Mouse (Mus musculus) heart, adult 2 months (tissue): ENCODE data around the gene Kif13a. TPM values are rescaled to one million over a fixed set of nuclear protein-coding genes. Genes with fewer than 3 reads are reported as not detected.

Experiments
- DNase-seq, 2 experiments: peaks; one replicate each; pipeline ENCODE4 v3.0.0; 2021
- H3K27ac ChIP-seq: fragments of 200-600 bp; 2 replicates; pipeline ENCODE4 v1.8.1; 2022
- H3K27me3 ChIP-seq: fragments of 200-500 bp; 2 replicates; pipeline ENCODE4 v1.6.1; 2012; ENCODE audit warnings: mild to moderate bottlenecking, low read length, inconsistent platforms, mixed read lengths; ENCODE audit not compliant: control insufficient read depth, insufficient read depth
- H3K36me3 ChIP-seq: fragments of 200-500 bp; 2 replicates; pipeline ENCODE4 v1.6.1; 2012; ENCODE audit warnings: low read length, inconsistent platforms; ENCODE audit not compliant: control insufficient read depth, insufficient read depth
- H3K4me1 ChIP-seq: fragments of 200-500 bp; 2 replicates; pipeline ENCODE4 v1.6.1; 2011; ENCODE audit warnings: low read length; ENCODE audit not compliant: control insufficient read depth, insufficient read depth
- H3K4me3 ChIP-seq: fragments of 200-600 bp; 2 replicates; pipeline ENCODE4 v1.8.1; 2022
- H3K79me2 ChIP-seq: fragments of 200-500 bp; replicated peaks from 2 replicates; pipeline ENCODE4 v1.6.1; 2012; ENCODE audit warnings: mild to moderate bottlenecking, inconsistent platforms, low read length, moderate library complexity, mixed read lengths; ENCODE audit not compliant: control insufficient read depth, insufficient read depth
- H3K9ac ChIP-seq: fragments of 200-500 bp; 2 replicates; pipeline ENCODE4 v1.6.1; 2012; ENCODE audit warnings: low read depth, mild to moderate bottlenecking, control low read depth, inconsistent platforms, low read length, mixed read lengths
- CTCF ChIP-seq: fragments of 200-600 bp; IDR thresholded peaks from 2 replicates; pipeline ENCODE4 v1.8.1; 2022; ENCODE audit warnings: antibody characterized with exemption, mild to moderate bottlenecking, moderate library complexity
- EP300 ChIP-seq: fragments of 200-500 bp; IDR thresholded peaks from 2 replicates; pipeline ENCODE4 v1.6.1; 2011; ENCODE audit warnings: low read depth, low read length, control low read depth; ENCODE audit not compliant: insufficient read depth
- POLR2A ChIP-seq: fragments of 200-500 bp; IDR thresholded peaks from 2 replicates; pipeline ENCODE4 v1.6.1; 2011; ENCODE audit warnings: mild to moderate bottlenecking, low read depth, low read length, control low read depth; ENCODE audit not compliant: insufficient read depth
- WGBS: fragments of 180-500 bp; shearing (Covaris S2); methylation state at CpG from one replicate; pipeline ENCODE4 v1.1.7; 2018; 5-methylcytosine and 5-hydroxymethylcytosine counted together
- intact Hi-C: fragments of 180-260 bp; cut with DNase I; formaldehyde crosslinking; loops from one replicate; pipeline ENCODE4 v1.15.1; 2025
- polyA plus RNA-seq: library from polyadenylated mRNA; depleted of rRNA; stranded (reverse); fragments of >200 nt; gene quantifications from 2 replicates; pipeline ENCODE4 v1.2.3, GENCODE M21; 2012
- total RNA-seq, 2 experiments: library from RNA; stranded (reverse); gene quantifications; 2 replicates each; pipeline ENCODE4 v1.2.3; 2021

Kif13a gene
- total and polyA plus RNA-seq, 3 experiments: 49.8 to 113 (median 108) TPM

GRCm38 (mm10) chr13:46724371-46724770, 205.3 kb downstream of the Kif13a start:
- Histone ChIP-seq H3K36me3 (peaks cover 14% of the 10 kb centered on the region), H3K4me1 (peaks cover 7% of the 10 kb centered on the region), H3K27me3 (no peaks in the 10 kb centered on the region), H3K27ac (no peak overlapping the region), H3K79me2 (0 out of 2 replicates have a peak, but pooled peaks cover 6% of the 10 kb centered on the region), H3K9ac (no peak overlapping the region), H3K4me3 (no peak overlapping the region)
- no peak for DNase-seq
- TF ChIP-seq CTCF (peak; percentile 51), EP300 (no peak), POLR2A (no peak)
- intact Hi-C loops: loop anchor here (10.0 kb wide), 1 partner anchor 320 kb away; the partner anchor contains the start of genes Kdm1b and Tpmt

- TF ChIP-seq EP300 (no peak), CTCF (no peak), POLR2A (no peak)
- Histone ChIP-seq H3K36me3 (peaks cover 14% of the 10 kb centered on the region), H3K4me3 (no peak overlapping the region), H3K27ac (no peak overlapping the region), H3K4me1 (peaks cover 6% of the 10 kb centered on the region), H3K9ac (no peak overlapping the region), H3K27me3 (no peaks in the 10 kb centered on the region), H3K79me2 (peaks cover 6% of the 10 kb centered on the region)
- no peak for DNase-seq
- intact Hi-C loops: loop anchor here (10.0 kb wide), 1 partner anchor 324 kb away; the partner anchor contains the start of genes Kdm1b and Tpmt
Measured at GRCm38 (mm10) chr13:46721009-46721408, 208.7 kb downstream of the Kif13a start.

DNA sequence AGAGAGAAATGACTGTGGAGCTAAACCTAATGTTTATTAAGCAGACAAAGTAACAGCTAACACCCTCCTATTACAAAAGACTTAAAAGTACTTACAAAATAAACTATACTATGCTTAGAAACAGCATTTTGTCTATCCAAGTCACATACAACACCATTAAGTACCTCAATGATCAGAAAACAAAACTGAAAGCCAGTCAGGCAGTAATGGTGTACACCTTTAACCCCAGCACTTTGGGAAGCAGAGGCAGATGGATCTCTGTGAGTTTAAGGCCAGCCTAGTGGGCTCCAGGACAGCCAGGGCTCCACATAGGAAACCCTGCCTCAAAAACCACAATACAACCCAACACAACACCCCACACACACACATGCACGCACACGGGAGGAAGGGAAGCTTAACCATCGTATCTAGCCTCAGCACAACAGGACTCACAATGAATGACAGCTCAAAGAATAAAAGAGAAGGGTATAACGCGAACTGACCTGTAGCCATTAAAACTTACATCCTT, 210.7 kb downstream of the Kif13a start:
- peaks cover 2% of the 10 kb centered on the region for H3K79me2 ChIP-seq

GRCm38 (mm10) chr13:46715976-46716639, 213.6 kb downstream of the Kif13a start:
- Histone ChIP-seq H3K9ac (no peak overlapping the region), H3K27me3 (no peaks in the 10 kb centered on the region), H3K4me3 (no peak overlapping the region), H3K79me2 (peaks cover 2% of the 10 kb centered on the region), H3K36me3 (peaks cover 8% of the 10 kb centered on the region; the same call in 1 of the 2 replicates), H3K27ac (no peak overlapping the region), H3K4me1 (no peaks in the 10 kb centered on the region)
- DNase-seq: no peak
- intact Hi-C loops: no loop called here
- WGBS: 54% methylated on average over 3 of the region's 3 CpGs
- TF ChIP-seq POLR2A (no peak), EP300 (no peak), CTCF (no peak)

More for the DNA sequence above, 210.7 kb downstream of the Kif13a start:
- WGBS: 79% methylated on average over 5 of the region's 5 CpGs
- intact Hi-C loops: no loop called here
- TF ChIP-seq CTCF (no peak), POLR2A (no peak), EP300 (no peak)
- Histone ChIP-seq H3K36me3 (peaks cover 2% of the 10 kb centered on the region; the same call in 1 of the 2 replicates), H3K4me1 (no peaks in the 10 kb centered on the region), H3K27me3 (no peaks in the 10 kb centered on the region), H3K27ac (no peak overlapping the region), H3K9ac (no peak overlapping the region), H3K4me3 (no peak overlapping the region)
- no peak for DNase-seq

DNA sequence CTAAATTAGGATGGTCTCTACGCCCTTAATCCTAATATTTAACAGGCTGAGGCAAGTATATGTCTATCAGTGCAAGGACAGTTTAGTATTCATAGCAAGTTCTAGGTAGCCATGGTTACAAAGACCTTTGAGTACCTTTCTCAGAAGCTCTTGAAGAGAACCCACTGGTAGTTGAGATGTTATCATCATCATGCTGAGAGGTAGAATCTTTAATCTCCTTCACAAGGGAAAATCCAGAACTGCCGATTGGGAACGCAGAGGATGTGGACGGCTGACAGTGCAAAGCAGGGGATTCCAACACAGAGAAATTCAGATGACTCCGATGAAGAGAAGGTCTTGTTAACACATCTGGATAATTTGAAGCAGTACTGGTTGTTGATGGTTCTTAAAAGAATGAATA, 216.2 kb downstream of the Kif13a start:
- DNase-seq: no peak
- Histone ChIP-seq H3K27ac (no peak overlapping the region), H3K4me1 (no peaks in the 10 kb centered on the region), H3K36me3 (peaks cover 11% of the 10 kb centered on the region), H3K79me2 (no peaks in the 10 kb centered on the region; the same call in none of the 2 replicates), H3K4me3 (no peak overlapping the region), H3K9ac (no peak overlapping the region), H3K27me3 (no peaks in the 10 kb centered on the region)
- intact Hi-C loops: no loop called here
- 88% methylated on average over 5 of the region's 5 CpGs for WGBS
- no peak for TF ChIP-seq EP300
- TF ChIP-seq POLR2A: no peak
- TF ChIP-seq CTCF: no peak

- Histone ChIP-seq H3K36me3 (peaks cover 2% of the 10 kb centered on the region; the same call in 1 of the 2 replicates), H3K9ac (no peak overlapping the region), H3K4me3 (no peak overlapping the region), H3K4me1 (no peaks in the 10 kb centered on the region), H3K79me2 (no peaks in the 10 kb centered on the region), H3K27me3 (no peaks in the 10 kb centered on the region), H3K27ac (no peak overlapping the region)
- 86% methylated on average over 5 of the region's 5 CpGs for WGBS
- TF ChIP-seq CTCF (peak; percentile 45), EP300 (no peak)
- intact Hi-C loops: no loop called here
- no peak for DNase-seq
Measured at GRCm38 (mm10) chr13:46703138-46703537, 226.5 kb downstream of the Kif13a start.
